Mouse (Mus musculus) limb, embryonic 11.5 days (tissue): ENCODE data around the gene Plekho1. TPM values are rescaled to one million over a fixed set of nuclear protein-coding genes. Genes with fewer than 3 reads are reported as not detected.
"Not testable (repeated sequence)": the region's sequence is repeated elsewhere in the genome, so short reads cannot be mapped to it uniquely, and the experiment has no call there.

ENCODE experiments used
- ATAC-seq: fragments of 200-750 bp; cut with Nextera tagmentation; 2 replicates; pipeline ENCODE4 v1.8.0; 2017; ENCODE audit warnings: low read depth; ENCODE audit not compliant: insufficient number of reproducible peaks, low FRiP score, low TSS enrichment
- DNase-seq: peaks from one replicate; pipeline ENCODE4 v3.0.0-alpha.2; 2015; ENCODE audit warnings: low spot score
- H3K27ac ChIP-seq: fragments of 300-500 bp; sonication (generic); replicated peaks from 2 replicates; pipeline ENCODE4 v1.5.1; 2014; ENCODE audit warnings: low read depth, mild to moderate bottlenecking, low read length
- H3K27me3 ChIP-seq: fragments of 300-500 bp; sonication (generic); 2 replicates; pipeline ENCODE4 v1.6.1; 2014; ENCODE audit warnings: mild to moderate bottlenecking, low read length, mixed read lengths; ENCODE audit not compliant: control insufficient read depth, insufficient read depth
- H3K36me3 ChIP-seq: fragments of 300-500 bp; sonication (generic); 2 replicates; pipeline ENCODE4 v1.6.1; 2014; ENCODE audit warnings: mild to moderate bottlenecking, low read length, moderate library complexity, mixed read lengths; ENCODE audit not compliant: control insufficient read depth, insufficient read depth
- H3K4me1 ChIP-seq: fragments of 300-500 bp; sonication (generic); 2 replicates; pipeline ENCODE4 v1.6.1; 2014; ENCODE audit warnings: low read length, mixed read lengths; ENCODE audit not compliant: control insufficient read depth, insufficient read depth
- H3K4me2 ChIP-seq: fragments of 300-500 bp; sonication (generic); 2 replicates; pipeline ENCODE4 v1.6.1; 2014; ENCODE audit warnings: low read depth, mild to moderate bottlenecking, moderate library complexity; ENCODE audit not compliant: severe bottlenecking
- H3K4me3 ChIP-seq: fragments of 300-500 bp; sonication (generic); 2 replicates; pipeline ENCODE4 v1.5.1; 2014; ENCODE audit warnings: low read depth, low read length
- H3K9ac ChIP-seq: fragments of 300-500 bp; sonication (generic); 2 replicates; pipeline ENCODE4 v1.6.1; 2014; ENCODE audit warnings: mild to moderate bottlenecking, low read length
- H3K9me3 ChIP-seq: fragments of 300-500 bp; sonication (generic); 2 replicates; pipeline ENCODE4 v1.6.1; 2016; ENCODE audit warnings: low read length; ENCODE audit not compliant: control insufficient read depth
- WGBS: fragments of 180-500 bp; shearing (Covaris S2); extraction: QIAGEN DNeasy Blood & Tissue Kit; methylation state at CpG from one replicate; pipeline ENCODE4 v1.1.7; 2014; 5-methylcytosine and 5-hydroxymethylcytosine counted together
- polyA plus RNA-seq: library from polyadenylated mRNA; unstranded; fragments of >200 nt; fragmentation: Nextera tagmentation; extraction: Ambion mirVana; gene quantifications from 2 replicates; pipeline ENCODE4 v1.2.1, GENCODE M21; 2014

Gene Plekho1
- polyA plus RNA-seq, 1 experiment from 2014 or later = 82.7 TPM

DNA sequence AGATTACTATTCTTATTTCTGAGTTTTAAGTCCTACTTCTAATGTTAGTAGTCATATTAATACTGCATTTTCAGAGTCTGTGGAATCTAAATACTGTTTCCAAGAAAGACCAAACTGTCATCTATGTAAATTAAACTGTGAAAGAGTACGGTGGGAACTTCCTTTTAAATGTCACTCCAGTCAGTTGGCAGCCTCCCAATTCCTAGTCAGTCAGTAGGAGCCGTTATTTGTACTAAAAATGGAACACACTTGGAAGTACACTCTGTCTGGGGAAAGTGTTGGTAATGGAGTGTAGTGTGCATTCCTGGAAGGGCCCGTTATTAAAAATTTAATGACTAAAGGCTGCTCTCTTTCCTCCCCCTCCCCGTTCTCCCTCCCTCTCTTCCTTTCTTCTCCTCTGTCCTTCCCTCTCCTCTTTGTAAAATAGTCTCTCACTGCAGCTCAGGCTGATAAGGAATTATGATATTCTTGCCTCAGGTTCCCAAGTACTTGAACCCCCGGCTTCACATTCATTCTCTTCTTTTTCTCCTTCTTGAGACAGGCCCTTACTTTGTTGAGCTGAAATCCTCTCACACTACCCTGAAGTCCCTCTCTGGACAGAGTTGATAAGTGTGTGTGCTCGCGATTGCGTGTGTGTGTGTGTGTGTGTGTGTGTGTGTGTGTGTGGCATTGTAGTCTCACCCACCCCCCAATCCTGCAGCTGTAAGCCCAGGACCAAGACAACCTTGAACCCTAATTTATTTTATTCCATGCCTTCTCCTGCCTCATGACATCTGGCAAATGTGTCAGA lies 38.2 kb downstream of the Plekho1 start:
- Histone ChIP-seq H3K4me3 (no peak overlapping the region), H3K27ac (no peak overlapping the region), H3K27me3 (no peaks in the 10 kb centered on the region), H3K9ac (no peak overlapping the region), H3K4me2 (no peak overlapping the region), H3K4me1 (no peaks in the 10 kb centered on the region), H3K9me3 (no peaks in the 10 kb centered on the region), H3K36me3 (no peaks in the 10 kb centered on the region)
- 73% methylated on average over 8 of the region's 8 CpGs for WGBS
- no peak for DNase-seq
- ATAC-seq = no peak

DNA sequence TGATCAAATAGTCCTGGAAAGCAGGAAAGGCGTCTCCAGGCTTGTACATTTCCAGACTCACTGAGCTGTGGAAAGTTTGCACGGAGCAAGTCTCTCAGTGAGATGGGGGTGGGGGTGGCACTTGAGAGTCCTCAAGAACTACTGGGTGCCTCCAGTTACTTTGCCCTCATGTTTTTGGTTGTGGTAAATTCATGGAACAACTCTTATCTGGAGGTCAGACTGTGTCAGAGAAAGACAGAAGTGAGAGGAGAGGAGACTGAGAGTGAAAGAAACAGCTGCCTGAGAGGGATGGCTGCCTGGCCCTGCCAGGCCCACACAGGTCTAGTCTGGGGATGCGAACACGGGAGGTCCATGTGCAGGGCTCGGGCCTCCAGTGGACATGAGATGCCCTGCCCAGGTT lies 40.5 kb downstream of the Plekho1 start:
- H3K27ac ChIP-seq = no peak overlapping the region
- no peaks in the 10 kb centered on the region for H3K9me3 ChIP-seq
- no peaks in the 10 kb centered on the region for H3K27me3 ChIP-seq
- no peak overlapping the region for H3K4me3 ChIP-seq
- WGBS = 92% methylated on average over 5 of the region's 5 CpGs
- no peak overlapping the region for H3K9ac ChIP-seq
- no peaks in the 10 kb centered on the region for H3K36me3 ChIP-seq
- H3K4me1 ChIP-seq = 0 out of 2 replicates have a peak, but pooled peaks cover 2% of the 10 kb centered on the region
- ATAC-seq = no peak
- no peak overlapping the region for H3K4me2 ChIP-seq
- no peak for DNase-seq

DNA sequence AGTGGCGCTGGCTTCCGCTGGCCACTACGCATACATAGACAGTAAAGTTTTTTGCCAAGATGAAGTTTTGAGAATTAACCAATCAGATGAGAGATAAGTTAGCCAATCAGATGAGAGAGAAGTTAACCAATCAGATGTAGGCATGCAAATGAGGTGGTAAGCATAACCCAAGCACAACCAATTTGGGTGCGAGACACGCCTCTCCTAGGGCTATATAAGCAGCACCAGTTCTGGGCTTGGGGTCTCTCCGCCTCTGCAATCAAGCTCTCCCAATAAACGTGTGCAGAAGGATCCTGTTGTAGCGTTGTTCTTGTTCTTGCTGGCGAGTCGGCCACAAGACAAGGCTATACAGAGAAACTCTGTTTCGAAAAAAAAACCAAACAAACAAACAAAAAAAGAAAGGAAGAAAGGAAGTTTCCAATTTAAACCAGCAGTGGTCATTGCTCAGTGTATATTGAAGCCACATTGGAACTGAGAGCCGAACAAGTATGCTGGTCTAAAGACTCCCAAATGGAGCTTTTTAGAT lies 41.1 kb downstream of the Plekho1 start:
- H3K4me1 ChIP-seq, DNase-seq, H3K9ac ChIP-seq, H3K27ac ChIP-seq, H3K27me3 ChIP-seq, H3K36me3 ChIP-seq, ATAC-seq, H3K4me3 ChIP-seq, H3K9me3 ChIP-seq, H3K4me2 ChIP-seq: not testable (repeated sequence)
- WGBS = 87% methylated on average over 12 of the region's 12 CpGs

DNA sequence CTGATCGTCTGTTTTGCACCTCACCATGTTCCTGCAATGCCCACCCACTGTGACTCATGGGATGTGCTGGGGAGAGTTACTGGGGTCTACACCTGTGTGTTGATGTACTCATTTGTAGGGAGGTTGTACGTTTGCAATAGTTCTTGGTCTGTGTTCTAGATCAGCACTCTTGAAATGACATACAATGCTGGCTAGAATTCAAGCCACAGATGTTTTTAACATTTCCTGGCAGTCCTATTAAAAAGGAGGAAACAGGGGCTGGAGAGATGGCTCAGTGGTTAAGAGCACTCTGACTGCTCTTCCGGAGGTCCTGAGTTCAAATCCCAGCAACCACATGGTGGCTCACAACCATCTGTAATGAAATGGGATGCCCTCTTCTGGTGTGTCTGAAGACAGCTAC lies 42.3 kb downstream of the Plekho1 start:
- H3K9ac ChIP-seq = no peak overlapping the region
- H3K27ac ChIP-seq = no peak overlapping the region
- no peaks in the 10 kb centered on the region for H3K36me3 ChIP-seq
- H3K4me3 ChIP-seq = no peak overlapping the region
- WGBS = 79% methylated on average over 3 of the region's 3 CpGs
- ATAC-seq (no peak), DNase-seq (no peak)
- H3K9me3 ChIP-seq = no peaks in the 10 kb centered on the region
- 0 out of 2 replicates have a peak, but pooled peaks cover 2% of the 10 kb centered on the region for H3K4me1 ChIP-seq
- no peaks in the 10 kb centered on the region for H3K27me3 ChIP-seq
- H3K4me2 ChIP-seq = no peak overlapping the region

DNA sequence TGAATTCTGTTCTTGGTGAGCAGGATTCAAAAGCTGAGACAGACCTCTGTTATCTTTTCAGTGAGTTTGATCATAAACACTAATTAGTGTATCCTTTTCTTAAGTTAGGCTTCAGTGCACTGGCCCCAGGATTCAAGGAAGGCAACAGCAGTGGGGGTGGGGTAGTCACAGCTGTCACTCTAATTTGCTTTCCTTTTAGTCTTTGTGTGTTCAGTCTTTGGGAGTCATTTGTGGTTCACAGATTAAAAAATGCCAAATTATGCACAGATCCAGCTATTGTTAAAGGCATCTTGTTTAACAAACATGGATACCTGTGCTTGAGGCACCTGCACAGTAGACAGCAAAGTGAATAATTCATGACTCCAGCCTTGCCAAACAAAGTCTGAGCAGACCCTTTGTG lies 42.8 kb downstream of the Plekho1 start:
- H3K27ac ChIP-seq = no peak overlapping the region
- no peak overlapping the region for H3K4me2 ChIP-seq
- H3K9me3 ChIP-seq = no peaks in the 10 kb centered on the region
- DNase-seq (no peak), ATAC-seq (no peak)
- no peaks in the 10 kb centered on the region for H3K27me3 ChIP-seq
- H3K9ac ChIP-seq = no peak overlapping the region
- H3K4me1 ChIP-seq = 0 out of 2 replicates have a peak, but pooled peaks cover 2% of the 10 kb centered on the region
- no peak overlapping the region for H3K4me3 ChIP-seq
- H3K36me3 ChIP-seq = no peaks in the 10 kb centered on the region

DNA sequence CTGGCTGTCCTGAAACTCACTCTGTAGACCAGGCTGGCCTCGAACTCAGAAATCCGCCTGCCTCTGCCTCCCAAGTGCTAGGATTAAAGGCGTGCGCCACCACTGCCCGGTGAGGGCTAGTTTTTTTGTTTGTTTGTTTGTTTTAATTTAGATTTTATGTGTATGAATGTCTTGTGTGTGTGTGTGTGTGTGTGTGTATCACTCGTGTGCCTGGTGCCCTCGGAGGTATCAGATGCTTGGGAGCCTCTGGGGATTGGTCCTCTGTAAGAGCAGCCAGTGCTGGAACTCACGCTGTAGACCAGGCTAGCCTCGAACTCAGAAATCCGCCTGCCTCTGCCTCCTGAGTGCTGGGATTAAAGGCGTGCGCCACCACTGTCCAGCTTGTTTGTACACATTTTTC lies 44.2 kb downstream of the Plekho1 start:
- peak overlapping the region; percentile 38; the same call in 1 of the 2 replicates for H3K27ac ChIP-seq
- not testable (repeated sequence) for DNase-seq, ATAC-seq, H3K4me1 ChIP-seq, H3K27me3 ChIP-seq, H3K36me3 ChIP-seq, H3K9me3 ChIP-seq
- peak overlapping the region; percentile 43 for H3K4me3 ChIP-seq
- peak overlapping the region; percentile 49; the same call in 1 of the 2 replicates for H3K9ac ChIP-seq
- H3K4me2 ChIP-seq = peak overlapping the region; percentile 52
- WGBS = 75% methylated on average over 12 of the region's 12 CpGs

DNA sequence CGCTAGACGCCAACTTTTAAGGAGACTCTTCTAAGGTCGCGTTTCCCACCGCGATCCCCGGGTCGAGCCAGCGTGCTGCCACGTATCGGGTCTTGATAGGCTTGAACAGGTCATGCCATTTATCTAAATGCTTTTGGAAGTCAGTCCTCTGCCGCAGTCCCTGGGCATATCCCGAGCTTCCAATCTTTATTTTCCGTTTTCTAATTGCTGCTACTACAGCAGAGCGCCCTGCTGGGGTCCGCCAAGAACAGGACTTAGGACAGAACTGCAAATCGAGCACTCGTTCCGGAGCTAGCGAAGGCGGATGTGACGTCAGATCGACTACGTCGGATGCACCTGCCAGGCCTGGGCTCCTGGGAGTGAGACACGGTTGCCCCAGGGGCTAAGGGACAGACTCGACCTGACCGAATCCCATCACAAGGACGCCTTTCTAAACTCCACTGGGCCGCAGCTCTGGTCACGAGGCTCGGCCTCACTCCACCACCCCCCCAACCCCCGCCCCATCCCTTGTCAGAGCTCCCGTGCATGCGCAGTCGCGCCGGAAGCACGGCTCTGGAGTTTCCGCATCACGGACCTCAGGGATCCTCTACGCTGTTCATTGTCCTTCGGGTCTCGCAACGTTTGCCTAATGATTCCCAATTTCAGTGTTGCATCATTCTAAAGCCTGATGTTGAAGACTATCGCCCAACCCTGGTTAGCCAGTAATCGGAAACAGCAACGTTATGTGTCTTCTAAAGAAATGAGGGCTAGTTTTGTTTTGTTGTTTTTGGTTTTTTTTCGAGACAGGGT lies 44.8 kb downstream of the Plekho1 start:
- 2% methylated on average over 49 of the region's 49 CpGs for WGBS
- peak; percentile 91 for ATAC-seq
- Histone ChIP-seq H3K4me2 (peak overlapping the region; percentile 52), H3K9me3 (no peaks in the 10 kb centered on the region), H3K36me3 (peaks cover 3% of the 10 kb centered on the region), H3K9ac (peak overlapping the region; percentile 49), H3K27me3 (no peaks in the 10 kb centered on the region), H3K4me1 (0 out of 2 replicates have a peak, but pooled peaks cover 2% of the 10 kb centered on the region), H3K4me3 (peak overlapping the region; percentile 43), H3K27ac (peak overlapping the region; percentile 38)
- DNase-seq = peak; percentile 90

DNA sequence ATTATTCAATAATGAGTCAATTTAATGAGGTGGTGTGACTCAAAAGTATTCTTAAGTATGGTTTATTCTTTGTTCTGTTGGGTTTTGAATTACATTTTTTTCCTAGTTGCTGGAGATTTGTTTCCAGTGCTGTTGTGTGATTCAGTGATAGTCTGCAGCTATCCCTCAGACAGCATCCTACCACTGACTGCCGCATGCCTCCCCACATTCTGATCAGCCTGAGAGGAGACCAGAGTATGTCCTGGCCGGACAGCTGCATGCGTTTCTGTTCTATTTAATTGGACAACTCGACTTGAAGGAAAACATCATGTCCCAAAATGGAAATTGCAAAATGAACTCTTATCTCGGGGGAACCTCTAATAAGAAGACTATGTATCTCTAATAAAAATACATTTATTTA lies 47.5 kb downstream of the Plekho1 start:
- DNase-seq (no peak), ATAC-seq (no peak)
- 0 out of 2 replicates have a peak, but pooled peaks cover 2% of the 10 kb centered on the region for H3K4me1 ChIP-seq
- H3K9ac ChIP-seq = no peak overlapping the region
- H3K27me3 ChIP-seq = no peaks in the 10 kb centered on the region
- no peak overlapping the region for H3K4me3 ChIP-seq
- H3K4me2 ChIP-seq = no peak overlapping the region
- no peaks in the 10 kb centered on the region for H3K9me3 ChIP-seq
- H3K36me3 ChIP-seq = peaks cover 10% of the 10 kb centered on the region
- 91% methylated on average over 5 of the region's 5 CpGs for WGBS
- H3K27ac ChIP-seq = no peak overlapping the region
